Mouse (Mus musculus) kidney, embryonic 14.5 days (tissue): ENCODE measurements around the gene Ptges2. TPM values are rescaled to one million over a fixed set of nuclear protein-coding genes. Genes with fewer than 3 reads are reported as not detected.

Experiments used
- ATAC-seq: fragments of 200-750 bp; cut with Nextera tagmentation; 2 replicates; pipeline ENCODE4 v1.8.0; 2017; ENCODE audit warnings: moderate number of reproducible peaks, mild to moderate bottlenecking, moderate TSS enrichment, moderate library complexity; ENCODE audit not compliant: low FRiP score, low TSS enrichment
- H3K27ac ChIP-seq: fragments of 300-500 bp; sonication (generic); 2 replicates; pipeline ENCODE4 v1.5.1; 2014; ENCODE audit warnings: low read depth, mild to moderate bottlenecking, low read length, moderate library complexity, mixed read lengths
- H3K27me3 ChIP-seq: fragments of 300-500 bp; sonication (generic); 2 replicates; pipeline ENCODE4 v1.6.1; 2014; ENCODE audit warnings: mild to moderate bottlenecking, low read length; ENCODE audit not compliant: control insufficient read depth, insufficient read depth
- H3K36me3 ChIP-seq: fragments of 300-500 bp; sonication (generic); 2 replicates; pipeline ENCODE4 v1.6.1; 2014; ENCODE audit warnings: low read length, mixed read lengths; ENCODE audit not compliant: control insufficient read depth, insufficient read depth
- H3K4me1 ChIP-seq: fragments of 300-500 bp; sonication (generic); 2 replicates; pipeline ENCODE4 v1.6.1; 2014; ENCODE audit warnings: low read length, mixed read lengths; ENCODE audit not compliant: control insufficient read depth, insufficient read depth
- H3K4me2 ChIP-seq: fragments of 300-500 bp; sonication (generic); replicated peaks from 2 replicates; pipeline ENCODE4 v1.6.1; 2014; ENCODE audit warnings: low read depth, mild to moderate bottlenecking, low read length
- H3K4me3 ChIP-seq: fragments of 300-500 bp; sonication (generic); 2 replicates; pipeline ENCODE4 v1.5.1; 2014; ENCODE audit warnings: mild to moderate bottlenecking, low read length
- H3K9ac ChIP-seq: fragments of 300-500 bp; sonication (generic); 2 replicates; pipeline ENCODE4 v1.6.1; 2014; ENCODE audit warnings: low read depth, mild to moderate bottlenecking, low read length, moderate library complexity
- H3K9me3 ChIP-seq: fragments of 300-500 bp; sonication (generic); 2 replicates; pipeline ENCODE4 v1.6.1; 2016; ENCODE audit warnings: low read length; ENCODE audit not compliant: control insufficient read depth
- WGBS: fragments of 180-500 bp; shearing (Covaris S2); extraction: QIAGEN DNeasy Blood & Tissue Kit; methylation state at CpG from one replicate; pipeline ENCODE4 v1.1.7; 2014; 5-methylcytosine and 5-hydroxymethylcytosine counted together
- polyA plus RNA-seq: library from polyadenylated mRNA; unstranded; fragments of >200 nt; fragmentation: Nextera tagmentation; extraction: Ambion mirVana; gene quantifications from 2 replicates; pipeline ENCODE4 v1.2.1, GENCODE M21; 2014

Gene Ptges2
- polyA plus RNA-seq, 1 experiment from 2014 or later, result 32.2 TPM

- peak; percentile 94 for ATAC-seq
- Histone ChIP-seq H3K4me3 (peak within 1 kb of the TSS; percentile 68), H3K36me3 (peaks cover 25% of the 10 kb centered on the region), H3K9me3 (no peaks in the 10 kb centered on the region), H3K27ac (no peak within 1 kb of the TSS), H3K27me3 (0 out of 2 replicates have a peak, but pooled peaks cover 4% of the 10 kb centered on the region), H3K4me2 (peak within 1 kb of the TSS; percentile 97), H3K4me1 (peaks cover 5% of the 10 kb centered on the region; the same call in 1 of the 2 replicates), H3K9ac (peak within 1 kb of the TSS; percentile 55)
- under 1% methylated on average over 46 of the region's 47 CpGs for WGBS
Observed at GRCm38 (mm10) chr2:32381775-32382223, 13.9 kb upstream of the Ptges2 start, which contains the start of gene 1110008P14Rik. 1110008P14Rik (minus strand) TSS chr2:32381938.

GRCm38 (mm10) chr2:32382689-32383088 is 13.0 kb upstream of the Ptges2 start:
- H3K4me3 ChIP-seq, result no peak overlapping the region
- no peak for ATAC-seq

GRCm38 (mm10) chr2:32387706-32388490 is 7.8 kb upstream of the Ptges2 start, which contains the start of gene Lcn2:
Lcn2 (minus strand) TSS chr2:32388252.
- Histone ChIP-seq H3K4me2 (no peak within 1 kb of the TSS), H3K4me3 (no peak within 1 kb of the TSS), H3K27ac (no peak within 1 kb of the TSS), H3K9ac (no peak within 1 kb of the TSS), H3K9me3 (no peaks in the 10 kb centered on the region), H3K36me3 (no peaks in the 10 kb centered on the region), H3K4me1 (no peaks in the 10 kb centered on the region), H3K27me3 (0 out of 2 replicates have a peak, but pooled peaks cover under 1% of the 10 kb centered on the region)
- ATAC-seq, result no peak
- 62% methylated on average over 5 of the region's 5 CpGs for WGBS

More at GRCm38 (mm10) chr2:32382689-32383088, 13.0 kb upstream of the Ptges2 start:
- Histone ChIP-seq H3K9me3 (no peaks in the 10 kb centered on the region), H3K27me3 (0 out of 2 replicates have a peak, but pooled peaks cover 4% of the 10 kb centered on the region), H3K27ac (no peak overlapping the region), H3K36me3 (peaks cover 17% of the 10 kb centered on the region; the same call in 1 of the 2 replicates), H3K4me2 (no peak overlapping the region), H3K9ac (no peak overlapping the region), H3K4me1 (peaks cover 5% of the 10 kb centered on the region; the same call in 1 of the 2 replicates)
- WGBS, result 77% methylated on average over 2 of the region's 2 CpGs

- H3K4me1 ChIP-seq, result no peaks in the 10 kb centered on the region
- no peak overlapping the region for H3K9ac ChIP-seq
- 72% methylated on average over 2 of the region's 2 CpGs for WGBS
- H3K36me3 ChIP-seq, result no peaks in the 10 kb centered on the region
- H3K4me3 ChIP-seq, result no peak overlapping the region
- no peaks in the 10 kb centered on the region; the same call in 1 of the 2 replicates for H3K9me3 ChIP-seq
- H3K27me3 ChIP-seq, result no peaks in the 10 kb centered on the region
- H3K4me2 ChIP-seq, result no peak overlapping the region
- no peak overlapping the region for H3K27ac ChIP-seq
- ATAC-seq, result no peak
Observed at GRCm38 (mm10) chr2:32389157-32389556, 6.5 kb upstream of the Ptges2 start.

- no peak overlapping the region for H3K27ac ChIP-seq
- no peak overlapping the region for H3K4me3 ChIP-seq
- ATAC-seq, result no peak
- H3K36me3 ChIP-seq, result no peaks in the 10 kb centered on the region
- H3K4me2 ChIP-seq, result no peak overlapping the region
- no peaks in the 10 kb centered on the region for H3K4me1 ChIP-seq
- no peaks in the 10 kb centered on the region for H3K27me3 ChIP-seq
- 68% methylated on average over 8 of the region's 8 CpGs for WGBS
- no peak overlapping the region for H3K9ac ChIP-seq
- H3K9me3 ChIP-seq, result no peaks in the 10 kb centered on the region; the same call in 1 of the 2 replicates
Observed at GRCm38 (mm10) chr2:32390871-32391270, 4.8 kb upstream of the Ptges2 start.

GRCm38 (mm10) chr2:32392063-32392462 is 3.6 kb upstream of the Ptges2 start:
- no peak overlapping the region for H3K4me2 ChIP-seq
- no peaks in the 10 kb centered on the region for H3K36me3 ChIP-seq
- no peaks in the 10 kb centered on the region for H3K27me3 ChIP-seq
- no peak for ATAC-seq
- no peak overlapping the region for H3K9ac ChIP-seq
- H3K27ac ChIP-seq, result no peak overlapping the region
- H3K4me3 ChIP-seq, result no peak overlapping the region
- no peaks in the 10 kb centered on the region; the same call in 1 of the 2 replicates for H3K9me3 ChIP-seq
- H3K4me1 ChIP-seq, result peaks cover 3% of the 10 kb centered on the region
- 84% methylated on average over 5 of the region's 5 CpGs for WGBS

GRCm38 (mm10) chr2:32394973-32395372 is 723 bp upstream of the Ptges2 start:
- Histone ChIP-seq H3K9ac (peak overlapping the region; percentile 69), H3K4me3 (peak overlapping the region; percentile 74), H3K36me3 (no peaks in the 10 kb centered on the region), H3K4me1 (peaks cover 9% of the 10 kb centered on the region), H3K27ac (peak overlapping the region; percentile 93), H3K9me3 (no peaks in the 10 kb centered on the region; the same call in 1 of the 2 replicates), H3K27me3 (no peaks in the 10 kb centered on the region), H3K4me2 (peak overlapping the region; percentile 70)
- no peak for ATAC-seq
- WGBS, result 5% methylated on average over 8 of the region's 8 CpGs

GRCm38 (mm10) chr2:32395946-32396621 is 388 bp downstream of the Ptges2 start:
- Histone ChIP-seq H3K27me3 (no peaks in the 10 kb centered on the region), H3K9me3 (no peaks in the 10 kb centered on the region; the same call in 1 of the 2 replicates), H3K4me2 (peak overlapping the region; percentile 70), H3K9ac (peak overlapping the region; percentile 69), H3K4me1 (peaks cover 9% of the 10 kb centered on the region), H3K36me3 (peaks cover 6% of the 10 kb centered on the region), H3K27ac (peak overlapping the region; percentile 93), H3K4me3 (peak overlapping the region; percentile 74)
- WGBS, result under 1% methylated on average over 59 of the region's 59 CpGs
- ATAC-seq, result peak; percentile 95
